Mouse (Mus musculus) limb, embryonic 14.5 days (tissue): ENCODE results near the gene Slc48a1. TPM values are rescaled to one million over a fixed set of nuclear protein-coding genes. Genes with fewer than 3 reads are reported as not detected.

Experiments
- ATAC-seq: fragments of 200-750 bp; cut with Nextera tagmentation; 2 replicates; pipeline ENCODE4 v1.8.0; 2017; ENCODE audit warnings: low read depth, moderate number of reproducible peaks, moderate TSS enrichment; ENCODE audit not compliant: low FRiP score
- DNase-seq: peaks from one replicate; pipeline ENCODE4 v3.0.0-alpha.2; 2015; ENCODE audit warnings: low spot score
- H3K27ac ChIP-seq: fragments of 300-500 bp; sonication (generic); replicated peaks from 2 replicates; pipeline ENCODE4 v1.5.1; 2014; ENCODE audit warnings: low read depth, mild to moderate bottlenecking, low read length, moderate library complexity, mixed read lengths
- H3K27me3 ChIP-seq: fragments of 300-500 bp; sonication (generic); 2 replicates; pipeline ENCODE4 v1.6.1; 2014; ENCODE audit warnings: low read length, mixed read lengths; ENCODE audit not compliant: control insufficient read depth, insufficient read depth
- H3K36me3 ChIP-seq: fragments of 300-500 bp; sonication (generic); 2 replicates; pipeline ENCODE4 v1.6.1; 2014; ENCODE audit warnings: mild to moderate bottlenecking, low read length, moderate library complexity, mixed read lengths; ENCODE audit not compliant: control insufficient read depth, insufficient read depth
- H3K4me1 ChIP-seq: fragments of 300-500 bp; sonication (generic); 2 replicates; pipeline ENCODE4 v1.6.1; 2014; ENCODE audit warnings: antibody characterized with exemption, low read length, mixed read lengths; ENCODE audit not compliant: control insufficient read depth, insufficient read depth
- H3K4me2 ChIP-seq: fragments of 300-500 bp; sonication (generic); replicated peaks from 2 replicates; pipeline ENCODE4 v1.6.1; 2014; ENCODE audit warnings: low read depth, mild to moderate bottlenecking, low read length, moderate library complexity; ENCODE audit not compliant: severe bottlenecking
- H3K4me3 ChIP-seq: fragments of 300-500 bp; sonication (generic); replicated peaks from 2 replicates; pipeline ENCODE4 v1.5.1; 2014; ENCODE audit warnings: low read length
- H3K9ac ChIP-seq: fragments of 300-500 bp; sonication (generic); 2 replicates; pipeline ENCODE4 v1.6.1; 2014; ENCODE audit warnings: mild to moderate bottlenecking, low read depth, low read length, moderate library complexity; ENCODE audit not compliant: severe bottlenecking
- H3K9me3 ChIP-seq: fragments of 300-500 bp; sonication (generic); 2 replicates; pipeline ENCODE4 v1.6.1; 2016; ENCODE audit warnings: low read length; ENCODE audit not compliant: control insufficient read depth
- POLR2A ChIP-seq: fragments of 200-500 bp; IDR thresholded peaks from 2 replicates; pipeline ENCODE4 v1.8.0; 2012; ENCODE audit warnings: inconsistent platforms, mild to moderate bottlenecking, moderate library complexity, borderline replicate concordance; ENCODE audit not compliant: insufficient read depth, insufficient read length; ENCODE audit errors: extremely low read depth
- WGBS: fragments of 180-500 bp; shearing (Covaris S2); extraction: QIAGEN DNeasy Blood & Tissue Kit; methylation state at CpG from one replicate; pipeline ENCODE4 v1.1.7; 2014; 5-methylcytosine and 5-hydroxymethylcytosine counted together
- polyA plus RNA-seq, 2 experiments: library from polyadenylated mRNA; depleted of rRNA in 1 of 2; stranded (reverse) in 1 of 2; unstranded in 1 of 2; fragments of >200 nt; fragmentation: Nextera tagmentation in 1 of 2; extraction: Ambion mirVana in 1 of 2; gene quantifications; 2 replicates each; pipeline versions ENCODE4 v1.2.1 to v1.2.3; 2012 to 2014

Slc48a1 gene
- polyA plus RNA-seq, 2 experiments: 23.4 to 46.2 TPM

DNA sequence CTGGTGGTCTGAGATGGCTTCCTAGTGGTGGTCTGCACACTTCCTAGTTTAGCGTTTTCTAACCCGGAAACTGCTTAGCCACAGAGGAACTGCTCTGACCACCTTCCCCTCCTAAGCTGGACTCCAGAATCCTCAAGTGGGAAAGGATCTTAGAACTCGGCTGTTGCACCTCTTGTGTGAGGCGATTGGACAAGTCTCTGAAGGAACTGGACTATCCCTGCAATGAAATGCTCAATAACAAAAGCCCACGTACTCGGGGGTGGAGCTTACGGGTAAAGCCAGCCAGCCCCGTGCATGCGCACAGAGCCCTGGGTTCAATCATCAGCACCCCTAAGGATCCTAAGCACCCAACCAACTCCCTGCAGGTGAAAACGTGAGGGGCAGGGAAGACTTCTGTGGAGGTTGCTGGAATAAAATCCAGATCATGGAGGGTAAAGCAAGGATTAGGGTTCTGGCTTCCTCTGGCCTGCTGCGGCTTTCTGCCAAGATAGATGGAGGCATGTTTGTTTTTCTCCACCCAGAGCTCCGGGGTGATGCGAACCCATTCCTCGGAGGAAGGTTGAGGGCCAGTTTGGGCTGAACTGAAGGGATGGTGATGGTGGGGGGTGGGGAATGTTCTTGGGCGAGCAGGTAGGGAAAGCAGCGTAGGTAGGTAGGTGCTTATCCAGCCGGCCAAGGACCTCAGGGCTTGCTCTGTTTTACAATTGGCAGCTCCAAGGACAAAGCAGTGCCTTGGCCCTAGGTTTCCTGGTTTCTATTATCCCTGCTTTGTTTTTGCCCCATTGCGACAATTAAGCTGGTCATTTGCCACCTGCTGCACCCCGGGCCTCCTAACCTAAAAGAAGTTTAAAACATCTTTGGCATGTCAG is 9.7 kb downstream of the Slc48a1 start:
- no peak for TF ChIP-seq POLR2A

DNA sequence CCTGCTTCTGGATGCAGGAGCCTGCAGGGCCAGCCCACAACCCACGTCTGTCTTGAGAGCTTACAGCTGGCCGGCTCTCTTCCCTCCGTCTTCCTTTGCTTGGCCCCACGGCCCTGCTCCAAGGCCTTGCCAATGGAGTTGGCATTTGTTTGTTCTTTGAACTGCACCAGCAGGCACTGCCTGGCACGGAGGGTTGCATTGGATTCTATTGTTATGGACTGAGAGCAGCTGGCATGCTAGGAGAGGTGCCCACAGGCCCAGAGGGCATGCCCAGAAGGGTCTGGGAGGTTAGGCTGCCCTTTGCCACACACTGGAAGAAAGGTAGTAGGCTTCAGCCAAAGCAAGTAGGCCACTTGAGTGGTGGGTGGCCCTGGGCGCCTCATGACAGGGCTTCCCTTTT is 10.5 kb downstream of the Slc48a1 start:
- H3K27ac ChIP-seq: no peak overlapping the region
- no peaks in the 10 kb centered on the region for H3K27me3 ChIP-seq
- DNase-seq (no peak), ATAC-seq (no peak)
- TF ChIP-seq POLR2A: no peak
- H3K9me3 ChIP-seq: no peaks in the 10 kb centered on the region
- WGBS: 70% methylated on average over 6 of the region's 6 CpGs
- H3K4me3 ChIP-seq: no peak overlapping the region
- peaks cover 26% of the 10 kb centered on the region for H3K36me3 ChIP-seq
- no peak overlapping the region for H3K4me2 ChIP-seq
- peaks cover 4% of the 10 kb centered on the region for H3K4me1 ChIP-seq
- H3K9ac ChIP-seq: no peak overlapping the region

More for the DNA sequence above, 9.7 kb downstream of the Slc48a1 start:
- 71% methylated on average over 19 of the region's 19 CpGs for WGBS
- Histone ChIP-seq H3K4me1 (peaks cover 4% of the 10 kb centered on the region), H3K4me2 (no peak overlapping the region), H3K9me3 (no peaks in the 10 kb centered on the region), H3K4me3 (no peak overlapping the region), H3K9ac (no peak overlapping the region), H3K27me3 (no peaks in the 10 kb centered on the region), H3K36me3 (peaks cover 19% of the 10 kb centered on the region), H3K27ac (no peak overlapping the region)
- ATAC-seq: no peak
- no peak for DNase-seq

DNA sequence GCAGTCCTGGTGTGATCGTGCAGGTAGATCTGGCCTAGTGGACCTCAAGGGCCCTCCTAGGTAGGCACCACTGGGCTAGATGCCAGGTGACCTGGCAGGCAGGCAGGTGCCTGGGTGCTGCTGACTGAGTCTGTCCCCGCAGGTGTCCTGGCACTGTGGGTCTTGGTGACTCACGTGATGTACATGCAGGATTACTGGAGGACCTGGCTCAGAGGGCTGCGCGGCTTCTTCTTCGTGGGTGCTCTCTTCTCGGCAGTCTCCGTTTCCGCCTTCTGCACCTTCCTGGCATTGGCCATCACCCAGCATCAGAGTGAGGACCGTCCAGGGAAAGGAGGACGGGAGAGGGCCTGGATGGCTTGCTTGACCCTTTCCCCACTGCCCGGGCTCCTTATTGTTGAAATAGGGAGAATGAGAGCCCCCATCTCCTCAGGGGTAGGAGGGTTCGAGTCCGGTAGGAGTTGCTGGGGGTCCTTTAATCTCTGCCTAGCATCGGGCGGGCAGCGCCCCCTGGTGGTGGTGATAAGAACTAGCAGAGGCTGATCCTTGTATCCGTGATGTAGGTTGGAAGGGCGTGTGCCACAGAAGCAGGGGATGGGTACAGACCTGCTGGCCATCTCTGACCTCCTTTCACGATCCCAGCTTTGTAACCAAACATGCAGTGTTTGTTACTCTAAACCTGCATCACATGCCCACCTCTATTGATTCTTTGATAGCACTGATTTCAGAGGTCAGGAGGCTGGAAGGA is 11.6 kb downstream of the Slc48a1 start:
- no peaks in the 10 kb centered on the region for H3K27me3 ChIP-seq
- TF ChIP-seq POLR2A: no peak
- ATAC-seq: peak; percentile 14; the same call in 1 of the 2 replicates
- H3K9me3 ChIP-seq: no peaks in the 10 kb centered on the region
- H3K4me1 ChIP-seq: peaks cover under 1% of the 10 kb centered on the region
- no peak overlapping the region for H3K4me2 ChIP-seq
- H3K4me3 ChIP-seq: no peak overlapping the region
- H3K9ac ChIP-seq: no peak overlapping the region
- 48% methylated on average over 17 of the region's 20 CpGs for WGBS
- H3K36me3 ChIP-seq: peaks cover 38% of the 10 kb centered on the region
- peak; percentile 55 for DNase-seq
- H3K27ac ChIP-seq: no peak overlapping the region

DNA sequence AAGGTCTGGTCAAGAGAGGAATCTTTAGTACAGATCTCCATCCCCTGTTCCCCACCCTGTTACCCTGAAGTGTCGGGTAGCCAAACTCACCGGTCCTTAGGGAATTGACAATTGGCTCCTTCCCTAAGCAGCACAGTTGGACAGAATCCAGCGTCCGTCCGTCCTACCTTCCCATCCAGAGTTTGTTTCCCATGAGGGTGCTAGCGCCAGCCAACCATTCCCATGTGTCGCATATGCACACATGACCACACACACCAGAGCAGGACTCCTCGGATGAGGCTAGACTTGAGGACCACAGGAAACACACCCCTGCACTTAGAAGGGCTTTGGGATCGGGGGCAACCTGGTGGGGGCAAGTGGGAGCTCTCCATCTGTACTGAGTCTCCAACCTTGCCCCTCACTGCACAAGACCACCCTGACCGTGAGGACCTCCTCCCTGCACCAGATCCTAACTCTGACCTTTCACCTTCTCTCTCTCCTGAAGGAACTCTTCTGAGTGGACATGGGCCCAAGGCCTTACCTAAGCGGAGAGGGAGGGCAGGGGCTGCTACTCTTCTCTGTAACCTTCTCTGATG is 12.9 kb downstream of the Slc48a1 start:
- Histone ChIP-seq H3K4me1 (no peaks in the 10 kb centered on the region), H3K9me3 (no peaks in the 10 kb centered on the region), H3K4me2 (no peak overlapping the region), H3K27me3 (no peaks in the 10 kb centered on the region), H3K9ac (no peak overlapping the region), H3K4me3 (no peak overlapping the region), H3K36me3 (peaks cover 50% of the 10 kb centered on the region), H3K27ac (no peak overlapping the region)
- WGBS: 88% methylated on average over 11 of the region's 11 CpGs
- ATAC-seq (no peak), DNase-seq (no peak)
- no peak for TF ChIP-seq POLR2A

DNA sequence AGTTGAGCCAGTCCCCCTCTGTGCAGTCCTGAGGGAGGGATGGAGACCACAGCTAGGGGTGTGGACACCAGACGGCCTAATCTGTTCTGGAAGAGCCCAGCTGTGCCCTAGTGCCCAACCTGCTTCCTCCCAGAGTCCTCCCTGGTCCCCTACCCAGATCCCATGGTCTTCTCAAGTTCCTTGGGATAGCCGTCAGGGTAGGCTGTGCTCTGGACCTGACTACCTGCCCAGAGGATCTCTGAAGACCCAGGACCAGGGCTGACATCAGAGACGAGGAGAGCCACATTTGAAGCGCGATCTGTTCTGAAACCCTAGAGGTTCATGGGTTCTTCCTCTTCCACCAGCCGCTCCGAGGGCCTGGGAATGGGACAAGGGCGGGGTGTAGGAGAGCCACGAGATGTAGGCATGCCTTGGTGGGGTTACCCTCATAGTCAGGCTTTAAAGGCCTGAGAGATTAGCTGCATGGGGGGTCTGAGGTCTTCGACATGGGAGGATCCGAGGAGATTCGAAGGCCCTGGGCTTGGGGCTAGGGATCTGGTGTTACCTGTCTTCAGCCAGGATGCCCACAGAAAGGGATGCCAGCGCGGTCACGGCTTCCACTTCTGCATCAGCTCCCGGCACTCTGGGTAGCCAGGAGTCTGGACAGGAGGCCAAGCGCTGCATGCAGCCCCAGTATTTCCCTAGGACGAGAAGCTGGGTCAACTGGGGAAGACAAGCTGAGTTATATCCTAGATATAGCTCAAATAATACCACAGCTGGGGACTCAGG is 15.2 kb downstream of the Slc48a1 start:
- Histone ChIP-seq H3K4me3 (no peak overlapping the region), H3K9me3 (no peaks in the 10 kb centered on the region), H3K9ac (no peak overlapping the region), H3K27ac (no peak overlapping the region), H3K36me3 (peaks cover 73% of the 10 kb centered on the region), H3K27me3 (no peaks in the 10 kb centered on the region), H3K4me2 (no peak overlapping the region), H3K4me1 (no peaks in the 10 kb centered on the region)
- 91% methylated on average over 18 of the region's 18 CpGs for WGBS
- DNase-seq: no peak
- TF ChIP-seq POLR2A: no peak
- no peak for ATAC-seq
